Mouse (Mus musculus): ENCODE results near the gene Dact1. TPM values are rescaled to one million over a fixed set of nuclear protein-coding genes. Genes with fewer than 3 reads are reported as not detected.

The Dact1 gene
- polyA plus RNA-seq, 1 experiment from 2014 or later, result 4.0 TPM

DNA sequence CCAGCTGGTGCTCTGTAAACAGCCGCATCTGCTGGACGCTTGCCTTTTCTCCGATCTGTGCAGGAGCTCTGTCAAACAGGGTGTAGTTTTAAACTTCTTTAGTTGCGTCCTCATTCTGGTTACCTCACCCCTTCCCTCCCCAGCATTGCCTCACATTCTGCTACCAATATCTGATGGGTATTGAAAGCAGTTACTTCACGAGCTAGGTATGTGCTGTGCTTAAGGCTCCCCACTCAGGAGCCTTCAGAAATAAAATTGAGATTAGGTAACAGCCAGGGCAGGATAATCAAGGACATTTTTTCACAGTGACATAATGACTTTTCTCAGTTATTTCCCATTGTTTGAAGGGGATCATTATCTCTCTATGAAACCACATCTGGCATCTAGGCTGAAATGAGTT is 23.9 kb downstream of the Dact1 start:
- no peak overlapping the region for H3K27ac ChIP-seq (ENCODE audit: low read length)
- H3K4me3 ChIP-seq (ENCODE audit: low read depth, low read length), result no peak overlapping the region
- no peaks in the 10 kb centered on the region for H3K4me1 ChIP-seq (ENCODE audit: insufficient read depth, low read depth, low read length)
- no peaks in the 10 kb centered on the region for H3K27me3 ChIP-seq (replicated peaks; ENCODE audit: insufficient read depth, low read length)
- WGBS, result 30% methylated on average over 5 of the region's 5 CpGs
- no peaks in the 10 kb centered on the region for H3K36me3 ChIP-seq (ENCODE audit: insufficient read depth, low read length)
- no peaks in the 10 kb centered on the region for H3K9me3 ChIP-seq (ENCODE audit: low read length)
- DNase-seq (ENCODE audit: low spot score), result peak; percentile 54
- ATAC-seq, result peak; percentile 53; the same call in 1 of the 2 replicates
- no peak overlapping the region for H3K9ac ChIP-seq (replicated peaks; ENCODE audit: low read depth)
- TF ChIP-seq CTCF (IDR thresholded peaks at IDR 0.05) (no peak), EP300 (IDR thresholded peaks at IDR 0.05) (no peak)
- no peak overlapping the region for H3K4me2 ChIP-seq (replicated peaks; ENCODE audit: low read depth, low read length)

- Histone ChIP-seq H3K9me3 (ENCODE audit: low read length) (no peaks in the 10 kb centered on the region), H3K27me3 (replicated peaks; ENCODE audit: insufficient read depth, low read length) (no peaks in the 10 kb centered on the region), H3K27ac (ENCODE audit: low read length) (no peak overlapping the region), H3K36me3 (ENCODE audit: insufficient read depth, low read length) (no peaks in the 10 kb centered on the region), H3K4me2 (replicated peaks; ENCODE audit: low read depth, low read length) (no peak overlapping the region), H3K4me3 (ENCODE audit: low read depth, low read length) (no peak overlapping the region), H3K9ac (replicated peaks; ENCODE audit: low read depth) (no peak overlapping the region), H3K4me1 (ENCODE audit: insufficient read depth, low read depth, low read length) (no peaks in the 10 kb centered on the region)
- ATAC-seq (no peak), DNase-seq (ENCODE audit: low spot score) (no peak)
- TF ChIP-seq EP300 (IDR thresholded peaks at IDR 0.05), result no peak
- TF ChIP-seq CTCF (IDR thresholded peaks at IDR 0.05), result no peak
- WGBS, result 39% methylated on average over 11 of the region's 11 CpGs
Measured at GRCm38 (mm10) chr12:71337025-71337582, 27.4 kb downstream of the Dact1 start.

DNA sequence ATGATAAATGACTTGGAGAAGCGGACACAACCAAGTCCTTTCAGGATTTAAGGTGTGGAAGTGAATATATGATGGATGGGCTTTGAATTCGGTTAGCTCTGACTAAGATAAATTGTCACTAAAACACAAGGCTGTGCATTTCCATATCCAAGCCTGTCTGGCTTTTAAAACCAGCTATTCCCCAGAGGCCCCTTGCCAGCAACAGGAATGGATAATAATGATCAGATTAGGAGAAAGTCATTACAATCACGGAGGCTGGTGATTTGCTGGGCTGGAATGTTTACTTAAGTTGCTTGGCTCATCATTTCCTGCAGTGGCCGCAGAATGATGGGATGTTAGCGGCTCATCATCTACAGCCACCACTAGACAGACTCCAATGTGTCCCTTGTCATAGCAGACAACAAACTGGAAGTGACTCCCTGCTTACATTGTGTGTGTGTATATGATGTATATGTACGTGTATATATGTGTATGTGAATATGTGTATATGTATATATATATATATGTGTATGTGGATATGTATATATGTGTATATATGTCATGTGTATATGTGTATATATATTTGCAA is 28.3 kb downstream of the Dact1 start:
- H3K36me3 ChIP-seq (ENCODE audit: insufficient read depth, low read length), result no peaks in the 10 kb centered on the region
- H3K4me2 ChIP-seq (replicated peaks; ENCODE audit: low read depth, low read length), result no peak overlapping the region
- WGBS, result 35% methylated on average over 6 of the region's 6 CpGs
- H3K27ac ChIP-seq (ENCODE audit: low read length), result no peak overlapping the region
- H3K4me1 ChIP-seq (ENCODE audit: insufficient read depth, low read depth, low read length), result no peaks in the 10 kb centered on the region
- TF ChIP-seq CTCF (IDR thresholded peaks at IDR 0.05), result no peak
- TF ChIP-seq EP300 (IDR thresholded peaks at IDR 0.05), result no peak
- no peaks in the 10 kb centered on the region for H3K9me3 ChIP-seq (ENCODE audit: low read length)
- no peak overlapping the region for H3K9ac ChIP-seq (replicated peaks; ENCODE audit: low read depth)
- no peak for DNase-seq (ENCODE audit: low spot score)
- ATAC-seq, result no peak
- no peak overlapping the region for H3K4me3 ChIP-seq (ENCODE audit: low read depth, low read length)
- H3K27me3 ChIP-seq (replicated peaks; ENCODE audit: insufficient read depth, low read length), result no peaks in the 10 kb centered on the region

DNA sequence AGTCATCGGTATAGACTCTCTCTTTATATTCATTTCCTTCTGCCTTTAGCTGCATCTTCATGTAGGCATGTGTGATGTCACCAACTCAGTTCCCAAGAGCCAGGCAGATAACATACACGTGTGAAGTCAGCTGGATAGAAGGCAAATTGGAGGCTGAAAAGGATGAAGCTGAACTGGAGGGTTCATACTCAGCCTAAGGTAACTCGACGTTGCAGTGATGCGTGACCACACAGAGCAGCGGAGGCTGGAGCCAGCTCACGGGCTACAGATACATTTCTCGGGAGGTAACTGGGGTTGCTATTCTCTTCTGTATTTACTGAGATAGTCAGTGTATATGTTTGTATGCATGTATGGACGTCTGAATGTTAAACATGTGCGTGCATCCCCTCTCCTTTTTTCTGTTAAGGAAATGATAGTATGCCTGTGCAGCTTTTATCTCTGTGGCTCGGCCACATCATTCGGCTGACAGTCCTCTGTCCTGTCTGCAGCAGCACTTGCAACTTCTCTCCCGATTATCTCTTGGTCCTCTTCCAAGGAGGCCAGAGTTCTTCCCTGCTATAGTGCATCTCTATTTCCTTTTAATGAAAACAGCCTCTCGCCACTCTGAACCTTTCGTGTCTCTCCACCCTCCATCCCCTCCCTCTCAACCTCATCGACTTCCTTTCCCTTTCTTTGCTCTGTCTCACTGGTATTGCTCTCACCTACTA is 29.6 kb downstream of the Dact1 start:
- no peak for ATAC-seq
- TF ChIP-seq EP300 (IDR thresholded peaks at IDR 0.05) (no peak), CTCF (IDR thresholded peaks at IDR 0.05) (no peak)

GRCm38 (mm10) chr12:71342397-71342796 is 32.7 kb downstream of the Dact1 start:
- Histone ChIP-seq H3K27me3 (replicated peaks; ENCODE audit: insufficient read depth, low read length) (no peaks in the 10 kb centered on the region), H3K36me3 (ENCODE audit: insufficient read depth, low read length) (no peaks in the 10 kb centered on the region), H3K4me1 (ENCODE audit: insufficient read depth, low read depth, low read length) (no peaks in the 10 kb centered on the region), H3K27ac (ENCODE audit: low read length) (no peak overlapping the region), H3K4me2 (replicated peaks; ENCODE audit: low read depth, low read length) (peak overlapping the region; percentile 44), H3K4me3 (ENCODE audit: low read depth, low read length) (0 out of 2 replicates have a peak overlapping the region, but pooled peaks have one; percentile 8), H3K9ac (replicated peaks; ENCODE audit: low read depth) (no peak overlapping the region), H3K9me3 (ENCODE audit: low read length) (no peaks in the 10 kb centered on the region)
- DNase-seq (ENCODE audit: low spot score), result peak; percentile 37
- ATAC-seq, result no peak
- no peak for TF ChIP-seq CTCF (IDR thresholded peaks at IDR 0.05)
- no peak for TF ChIP-seq EP300 (IDR thresholded peaks at IDR 0.05)
- WGBS, result 30% methylated on average over 13 of the region's 13 CpGs

More for the DNA sequence above, 29.6 kb downstream of the Dact1 start:
- no peak overlapping the region for H3K27ac ChIP-seq (ENCODE audit: low read length)
- H3K4me1 ChIP-seq (ENCODE audit: insufficient read depth, low read depth, low read length), result no peaks in the 10 kb centered on the region
- no peak overlapping the region for H3K4me3 ChIP-seq (ENCODE audit: low read depth, low read length)
- H3K4me2 ChIP-seq (replicated peaks; ENCODE audit: low read depth, low read length), result no peak overlapping the region
- no peaks in the 10 kb centered on the region for H3K27me3 ChIP-seq (replicated peaks; ENCODE audit: insufficient read depth, low read length)
- 59% methylated on average over 16 of the region's 16 CpGs for WGBS
- no peak for DNase-seq (ENCODE audit: low spot score)
- no peak overlapping the region for H3K9ac ChIP-seq (replicated peaks; ENCODE audit: low read depth)
- no peaks in the 10 kb centered on the region for H3K9me3 ChIP-seq (ENCODE audit: low read length)
- no peaks in the 10 kb centered on the region for H3K36me3 ChIP-seq (ENCODE audit: insufficient read depth, low read length)

GRCm38 (mm10) chr12:71345471-71345870 is 35.8 kb downstream of the Dact1 start:
- H3K4me2 ChIP-seq (replicated peaks; ENCODE audit: low read depth, low read length), result peak overlapping the region; percentile 17; the same call in 1 of the 2 replicates
- DNase-seq (ENCODE audit: low spot score) (peak; percentile 15), ATAC-seq (no peak)
- H3K27ac ChIP-seq (ENCODE audit: low read length), result no peak overlapping the region
- H3K4me3 ChIP-seq (ENCODE audit: low read depth, low read length), result no peak overlapping the region
- no peaks in the 10 kb centered on the region for H3K4me1 ChIP-seq (ENCODE audit: insufficient read depth, low read depth, low read length)
- H3K9me3 ChIP-seq (ENCODE audit: low read length), result no peaks in the 10 kb centered on the region
- no peaks in the 10 kb centered on the region for H3K27me3 ChIP-seq (replicated peaks; ENCODE audit: insufficient read depth, low read length)
- TF ChIP-seq CTCF (IDR thresholded peaks at IDR 0.05), result no peak
- TF ChIP-seq EP300 (IDR thresholded peaks at IDR 0.05), result no peak
- no peaks in the 10 kb centered on the region for H3K36me3 ChIP-seq (ENCODE audit: insufficient read depth, low read length)
- no peak overlapping the region for H3K9ac ChIP-seq (replicated peaks; ENCODE audit: low read depth)
- 35% methylated on average over 7 of the region's 7 CpGs for WGBS

Measured in lung, postnatal 0 days (tissue).